Mouse (Mus musculus) C2C12 (cell line): ENCODE measurements around the gene Natd1.

Source experiments
- CTCF ChIP-seq: IDR thresholded peaks from one replicate; pipeline ENCODE4 v1.5.1; 2011; ENCODE audit not compliant: control insufficient read depth, insufficient read depth, insufficient read length
- FOSL1 ChIP-seq: IDR thresholded peaks from one replicate; pipeline ENCODE4 v1.8.0; 2011; ENCODE audit warnings: mild to moderate bottlenecking, low read length; ENCODE audit not compliant: poor library complexity, insufficient read depth, severe bottlenecking
- MAX ChIP-seq: IDR thresholded peaks from one replicate; pipeline ENCODE4 v1.6.1; 2011; ENCODE audit warnings: mild to moderate bottlenecking, control low read depth
- MYOD1 ChIP-seq: IDR thresholded peaks from one replicate; pipeline ENCODE4 v1.6.1; 2011; ENCODE audit warnings: low read depth; ENCODE audit not compliant: control insufficient read depth, insufficient read length
- MYOG ChIP-seq: IDR thresholded peaks from one replicate; pipeline ENCODE4 v1.6.1; 2011; ENCODE audit not compliant: control insufficient read depth, insufficient read length; ENCODE audit errors: extremely low read depth
- USF1 ChIP-seq: IDR thresholded peaks from one replicate; pipeline ENCODE4 v1.6.1; 2011; ENCODE audit warnings: low read depth, mild to moderate bottlenecking, control low read depth, moderate library complexity

DNA sequence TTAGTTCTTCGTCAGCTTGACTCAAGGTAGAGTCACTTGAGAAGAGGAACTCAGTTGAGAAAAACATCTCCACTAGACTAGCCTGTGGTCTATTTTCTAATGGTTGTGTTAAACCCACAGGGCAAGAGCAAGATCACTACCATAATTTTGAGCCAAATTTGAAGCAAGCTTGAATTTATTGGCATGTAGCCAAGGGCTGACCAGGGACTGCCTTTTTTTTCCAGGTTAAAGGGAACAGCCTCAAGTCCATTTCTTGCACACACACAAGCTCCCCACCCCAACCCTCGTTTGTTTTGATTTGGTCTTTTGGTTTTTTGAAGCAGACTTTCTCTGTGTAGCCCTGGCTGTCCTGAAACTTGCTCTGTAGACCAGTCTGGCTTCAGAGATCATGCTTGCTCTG lies 24.7 kb downstream of the Natd1 start:
- no peak for TF ChIP-seq USF1
- TF ChIP-seq CTCF, result no peak
- TF ChIP-seq MYOD1, result no peak
- TF ChIP-seq FOSL1, result no peak
- TF ChIP-seq MAX, result no peak
- TF ChIP-seq MYOG, result no peak
